Mouse (Mus musculus): ENCODE results near the gene Socs7.
A peak's percentile ranks its signal among the peaks of the same experiment; 100 is the strongest.

Socs7 gene

DNA sequence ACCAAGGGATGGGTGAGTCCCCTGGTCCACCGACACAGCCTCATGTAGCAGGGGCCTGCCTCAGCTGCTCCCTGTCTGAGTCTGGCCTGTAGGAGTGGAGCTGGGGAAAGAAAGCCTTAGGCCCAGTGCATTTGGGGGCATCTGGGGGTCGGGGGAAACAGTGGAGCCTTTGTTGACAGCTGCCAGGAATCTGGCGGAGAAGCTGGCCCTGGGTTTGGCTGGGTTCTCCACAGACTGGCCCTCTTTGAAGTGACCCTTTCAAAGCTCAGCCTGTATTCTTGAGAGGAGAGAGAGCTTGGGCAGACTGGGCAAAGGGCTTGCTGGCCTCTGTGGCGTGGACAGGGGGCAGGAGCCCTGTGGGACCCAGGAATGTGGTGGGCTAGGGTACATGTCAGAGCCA, 60.2 kb downstream of the Socs7 start:
- DNase-seq, result no peak

DNA sequence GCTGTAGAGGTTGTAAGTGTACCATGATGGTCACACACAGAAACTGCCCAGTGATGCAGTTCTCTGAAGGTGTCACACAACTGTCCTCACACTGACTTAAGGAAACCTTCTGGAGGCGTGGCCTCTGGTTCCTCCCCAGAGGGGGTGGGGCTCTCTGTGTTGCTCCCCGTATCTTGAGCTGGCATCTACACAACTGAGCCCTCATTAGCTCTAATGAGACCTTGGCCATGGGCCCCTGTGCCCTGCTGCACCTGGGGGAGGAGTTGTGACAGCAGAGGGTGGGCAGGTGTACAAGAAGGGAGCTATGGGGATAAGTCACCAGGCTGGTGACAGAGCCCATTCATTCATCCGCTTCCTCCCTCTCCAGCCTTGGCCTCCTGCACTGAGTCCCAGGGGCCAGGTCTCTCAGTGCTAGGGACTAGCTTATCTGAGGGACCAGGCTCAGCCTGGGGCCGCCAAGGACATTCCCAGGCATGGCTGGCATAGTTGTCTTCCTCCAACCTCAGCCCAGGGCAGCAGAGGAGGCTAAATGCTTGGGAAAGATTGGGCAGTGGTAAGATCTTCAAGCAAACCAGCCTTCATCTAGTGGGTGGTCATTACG, 61.8 kb downstream of the Socs7 start:
- DNase-seq, result no peak

DNA sequence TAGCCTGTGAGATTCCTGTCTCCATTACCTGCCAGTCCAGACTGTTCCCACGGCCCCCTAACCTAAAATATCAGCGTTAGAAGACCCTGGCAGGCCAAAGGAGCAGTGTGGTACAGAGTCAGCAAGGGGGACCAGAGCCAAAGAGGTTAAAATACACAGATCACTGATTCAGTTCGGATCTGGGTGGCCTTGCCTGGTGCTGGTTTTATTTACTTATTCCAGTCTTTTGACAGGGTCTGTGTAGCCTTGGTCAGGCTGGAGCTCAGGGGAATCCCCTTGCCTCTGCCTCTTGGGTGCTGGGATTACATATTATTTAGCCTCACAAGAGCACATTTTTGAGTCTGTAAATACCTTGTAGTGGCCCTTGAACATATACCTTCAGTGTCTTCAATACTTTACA, 62.5 kb downstream of the Socs7 start:
- DNase-seq, result no peak

DNA sequence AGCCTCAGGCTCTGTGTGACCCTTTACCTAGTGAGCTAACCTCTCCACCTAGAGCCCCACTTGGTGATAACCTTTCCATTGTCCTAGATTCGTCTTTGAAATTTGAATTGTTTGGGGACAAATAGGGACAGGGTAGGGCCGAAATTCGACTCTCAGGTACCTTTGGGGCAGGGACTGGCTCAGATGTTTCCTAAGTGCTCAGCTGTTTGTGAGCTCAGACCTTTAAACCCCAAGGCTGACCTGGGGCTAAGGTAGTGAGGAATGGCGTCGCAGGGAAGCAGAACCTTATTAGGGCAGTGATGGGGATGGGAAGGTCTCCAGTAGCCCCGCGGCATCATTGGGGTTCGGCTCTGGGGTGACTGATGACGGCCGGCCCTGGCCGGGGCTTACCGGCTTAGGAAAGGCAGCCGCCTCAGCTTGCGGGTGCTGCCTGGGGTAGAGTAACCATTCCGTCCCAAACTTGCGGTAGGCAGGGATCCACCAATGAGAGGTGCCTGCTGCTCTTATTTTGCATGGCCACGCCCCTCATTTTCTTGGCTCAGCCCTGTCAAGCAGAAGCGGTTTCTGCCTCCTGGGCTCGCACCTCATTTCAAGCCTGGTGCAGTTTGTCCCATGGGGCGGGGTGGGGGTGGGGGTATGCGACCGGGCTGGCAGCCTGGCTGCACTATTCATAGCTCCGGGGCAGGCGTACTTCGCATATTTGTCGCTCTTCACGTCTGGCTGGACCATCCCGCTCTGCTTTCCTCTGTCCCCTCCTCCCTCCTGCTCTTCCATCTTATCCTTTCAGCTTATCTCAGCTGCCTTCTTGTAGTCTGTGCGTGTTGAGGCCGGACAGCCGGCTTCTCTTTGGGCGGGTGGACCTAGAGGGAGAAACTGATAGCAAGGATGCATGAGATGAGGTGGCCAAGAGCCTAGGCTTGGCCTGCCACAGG, 65.7 kb downstream of the Socs7 start:
- peak; percentile 81 for DNase-seq

DNA sequence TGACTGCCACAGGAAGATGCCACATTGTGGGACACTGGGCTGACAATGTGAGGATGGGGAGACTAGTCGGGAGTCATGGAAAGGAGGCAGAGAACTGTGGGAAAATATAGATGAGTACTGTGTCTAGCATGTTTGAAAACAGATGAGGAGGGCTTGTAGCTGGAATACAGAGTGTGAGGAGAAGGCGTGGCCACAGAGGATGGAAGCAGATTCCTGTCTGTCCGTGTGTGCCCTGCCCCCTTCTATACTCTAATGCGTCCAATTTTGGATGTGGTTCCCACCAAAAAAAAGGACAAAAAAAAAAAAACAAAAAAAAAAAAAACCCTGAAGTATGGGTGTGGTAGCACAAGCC, 66.4 kb downstream of the Socs7 start:
- DNase-seq, result no peak

DNA sequence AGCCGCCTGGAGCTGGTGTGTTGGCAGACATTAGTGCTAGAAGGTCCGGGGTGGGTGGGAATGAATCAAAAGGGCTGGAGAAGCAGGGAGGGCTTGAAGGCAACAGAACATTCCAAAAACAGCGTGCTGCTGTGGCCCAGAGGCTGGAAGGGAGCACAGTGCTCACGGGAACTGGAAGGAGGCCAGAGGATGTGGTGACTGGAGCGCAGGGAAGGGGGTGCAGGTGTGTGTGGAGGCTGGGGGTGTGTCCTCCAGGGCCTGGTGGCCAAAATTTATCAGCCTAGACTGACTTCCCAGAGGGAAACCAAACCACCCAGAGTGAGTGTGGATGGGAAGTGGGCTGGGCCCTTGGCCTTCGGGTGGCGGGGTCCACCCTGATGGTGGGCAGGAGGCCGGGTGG, 67.3 kb downstream of the Socs7 start:
- no peak for DNase-seq

DNA sequence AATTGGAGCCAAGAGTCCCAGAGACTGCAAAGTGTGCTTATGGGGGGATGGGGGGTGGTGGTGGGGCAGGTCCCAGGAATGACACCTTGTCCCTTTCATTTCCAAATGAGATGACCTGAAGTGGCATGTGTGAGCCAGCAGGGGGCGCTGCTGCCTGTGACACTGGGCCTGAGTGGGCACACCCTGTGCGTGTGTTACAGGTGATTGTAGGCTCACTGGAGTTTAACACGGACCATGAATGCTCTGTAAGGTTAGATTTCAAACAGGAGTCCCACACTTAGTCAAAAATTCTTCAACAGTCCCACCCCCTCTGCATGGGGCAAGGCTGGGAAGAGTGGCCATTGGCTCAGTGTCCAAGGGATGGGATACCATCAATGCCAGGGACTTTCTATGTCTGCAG, 69.7 kb downstream of the Socs7 start:
- peak; percentile 72 for DNase-seq

DNA sequence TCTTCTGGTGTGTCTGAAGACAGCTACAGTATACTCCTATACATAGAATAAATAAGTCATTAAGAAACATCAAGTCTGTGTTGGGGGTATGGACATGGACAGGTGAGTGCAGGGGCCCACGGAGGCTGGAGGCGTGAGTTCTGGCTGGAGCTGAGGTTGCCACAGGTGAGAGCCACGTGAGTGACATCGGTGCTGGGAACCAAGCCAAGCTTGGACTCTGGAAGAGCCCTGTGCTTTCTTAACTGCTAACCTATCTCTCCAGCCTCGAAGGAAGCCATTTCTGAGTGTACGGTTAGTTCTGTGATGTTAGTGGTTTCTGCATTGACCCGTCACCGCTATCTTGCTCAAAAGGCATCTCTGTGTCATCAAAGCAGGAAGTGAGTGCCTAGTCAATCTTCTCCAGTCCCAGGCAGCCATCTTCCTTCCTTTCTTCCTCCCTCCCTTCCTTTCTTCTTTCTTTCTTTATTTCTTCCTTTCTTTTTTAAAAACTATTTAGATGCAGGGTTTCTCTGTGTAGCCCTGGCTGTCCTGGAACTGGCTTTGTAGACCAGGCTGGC, 70.7 kb downstream of the Socs7 start:
- no peak for DNase-seq

DNA sequence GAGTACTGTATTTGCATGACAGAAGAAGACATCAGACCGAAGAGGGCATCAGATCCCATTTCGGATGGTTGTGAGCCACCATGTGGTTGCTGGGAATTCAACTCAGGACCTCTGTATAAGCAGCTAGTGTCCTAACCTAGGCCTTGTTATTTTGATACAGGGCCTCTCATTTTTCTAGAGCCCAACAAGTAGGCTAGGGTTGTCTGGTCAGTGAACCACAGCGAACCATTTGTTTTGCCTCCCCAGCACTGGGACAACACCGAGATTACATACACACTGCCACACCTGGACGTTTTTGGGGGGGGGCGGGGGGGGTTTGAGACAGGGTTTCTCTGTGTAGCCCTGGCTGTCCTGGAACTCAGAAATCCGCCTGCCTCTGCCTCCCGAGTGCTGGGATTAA, 71.8 kb downstream of the Socs7 start:
- DNase-seq, result no peak

DNA sequence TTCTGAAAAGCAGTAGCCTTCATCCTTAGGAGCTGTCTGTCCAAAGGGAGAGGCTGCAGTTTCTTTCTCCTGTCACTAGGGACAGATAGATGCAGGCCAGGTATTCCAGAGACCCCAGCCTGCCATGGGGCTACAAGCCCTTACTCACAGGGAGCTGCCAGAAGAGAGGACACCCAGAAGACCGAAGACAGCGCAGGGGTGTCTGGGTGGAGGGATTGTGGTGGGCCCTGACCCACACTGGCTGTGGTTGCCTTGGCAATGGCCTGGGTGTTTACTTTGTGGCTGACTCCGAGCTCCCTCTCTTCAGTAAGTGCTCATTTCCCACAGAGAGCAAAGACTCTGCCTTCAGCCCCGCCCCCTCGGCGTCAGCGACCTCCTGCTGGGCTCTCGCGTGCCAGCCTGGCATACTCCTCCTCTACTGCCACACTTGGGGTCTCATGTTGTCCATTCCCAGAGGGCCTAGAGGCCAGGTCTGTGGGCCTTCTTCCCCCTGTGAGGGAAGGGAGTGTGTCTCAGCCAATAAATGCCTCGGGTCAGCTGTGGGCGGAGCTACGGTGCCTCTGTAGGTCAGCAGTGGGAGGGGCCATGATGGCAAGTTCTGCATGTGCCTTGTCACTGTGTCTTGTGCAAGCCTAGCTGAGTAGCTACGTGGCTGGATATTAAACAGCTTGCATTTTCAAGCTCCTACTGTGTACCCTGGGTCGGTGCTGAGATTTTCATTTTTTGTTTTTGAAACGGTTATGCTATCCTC, 72.5 kb downstream of the Socs7 start:
- DNase-seq, result peak; percentile 84

DNA sequence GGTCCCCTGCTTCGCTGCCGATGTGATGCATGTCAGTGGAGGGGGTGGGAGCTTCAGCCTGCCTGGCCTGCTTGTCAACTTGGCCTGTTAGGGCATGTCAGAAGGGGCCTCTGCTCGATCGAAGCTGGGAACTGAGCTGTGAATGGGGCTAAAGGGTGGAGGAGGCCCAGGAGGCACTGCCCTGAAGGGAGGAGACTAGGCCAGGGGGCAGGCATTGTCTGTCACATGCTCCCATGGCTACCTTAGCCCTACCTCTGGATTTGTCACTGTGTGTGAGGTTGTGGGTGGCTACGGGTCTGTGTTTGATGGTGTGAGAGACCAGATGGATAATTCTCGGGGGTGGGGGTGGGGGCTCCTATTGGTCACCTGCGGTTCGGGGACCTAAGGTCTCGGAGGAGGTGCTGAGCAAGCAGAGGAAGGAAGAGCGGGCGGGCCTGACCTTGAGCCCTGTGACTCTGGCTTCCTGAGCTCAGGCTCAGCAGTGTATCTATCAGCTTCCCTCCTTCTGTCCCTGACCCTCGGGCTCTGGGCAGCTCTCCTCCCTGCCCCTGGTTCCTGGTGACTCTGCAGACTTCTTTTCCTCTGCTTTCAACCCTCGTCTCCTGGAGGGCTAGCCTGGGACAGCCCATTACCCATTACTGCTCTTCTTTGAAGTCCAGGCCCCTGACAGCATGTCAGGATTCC, 73.6 kb downstream of the Socs7 start:
- DNase-seq, result no peak

DNA sequence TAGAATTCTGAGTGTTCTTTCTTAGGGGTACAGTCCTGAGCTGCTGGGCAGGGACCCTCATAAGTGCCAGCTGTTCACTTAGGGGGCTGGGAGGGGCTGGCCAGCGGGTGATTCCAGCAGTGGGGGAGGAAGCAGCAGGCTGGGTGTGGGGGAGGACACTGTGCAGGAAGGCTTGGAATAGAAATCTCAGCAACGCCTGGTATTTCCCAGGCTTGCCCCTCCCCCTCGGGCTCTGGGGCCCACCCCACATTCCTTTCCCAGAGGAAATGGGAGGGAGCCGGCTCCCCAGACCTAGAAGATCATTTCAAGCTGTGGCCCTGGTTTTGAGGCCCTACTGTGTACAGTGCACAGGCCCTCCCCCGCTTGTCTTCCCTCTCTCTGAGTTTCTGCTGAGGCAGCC, 75.4 kb downstream of the Socs7 start:
- DNase-seq, result no peak

DNA sequence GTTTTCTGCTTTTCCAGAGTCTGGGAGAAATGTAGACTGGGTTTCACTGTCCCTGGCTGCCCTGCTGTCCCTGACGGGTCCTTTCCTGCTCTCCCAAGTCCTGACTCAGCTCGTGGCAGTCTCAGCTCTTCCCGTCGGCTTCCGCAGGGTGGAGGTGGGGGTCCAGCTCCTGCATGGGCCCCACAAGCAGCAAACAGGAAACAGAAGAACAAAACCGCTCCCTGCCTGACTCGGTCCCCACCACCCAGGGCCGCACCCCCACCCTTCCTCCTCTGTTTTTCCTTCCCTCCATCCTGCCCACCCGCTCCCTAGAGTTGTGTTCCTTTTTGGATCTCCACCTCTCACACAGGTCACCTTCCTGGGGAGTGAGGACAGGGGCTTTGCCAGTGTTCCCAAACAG, 76.5 kb downstream of the Socs7 start:
- DNase-seq, result peak; percentile 28

DNA sequence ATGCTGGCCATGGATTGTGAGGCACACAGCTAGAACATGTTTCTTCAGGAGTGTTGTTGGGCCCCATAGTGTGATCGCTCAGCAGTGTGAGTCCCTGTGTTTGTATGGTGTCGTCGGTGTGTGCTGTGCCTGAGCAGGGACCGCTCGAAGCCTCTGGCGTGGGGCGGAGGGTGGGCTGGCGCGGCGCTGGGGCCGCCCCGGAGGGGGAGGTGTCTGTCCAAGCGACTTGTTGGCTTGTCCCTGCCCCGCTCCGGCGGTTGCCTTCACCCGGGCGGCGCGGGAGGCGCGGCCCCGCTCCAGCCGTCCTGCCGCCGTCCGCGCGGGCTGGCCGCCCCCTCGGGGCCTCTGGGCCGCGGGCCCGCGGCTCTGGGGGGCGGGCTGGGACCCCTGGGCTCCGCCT, 77.6 kb downstream of the Socs7 start:
- no peak for DNase-seq

DNA sequence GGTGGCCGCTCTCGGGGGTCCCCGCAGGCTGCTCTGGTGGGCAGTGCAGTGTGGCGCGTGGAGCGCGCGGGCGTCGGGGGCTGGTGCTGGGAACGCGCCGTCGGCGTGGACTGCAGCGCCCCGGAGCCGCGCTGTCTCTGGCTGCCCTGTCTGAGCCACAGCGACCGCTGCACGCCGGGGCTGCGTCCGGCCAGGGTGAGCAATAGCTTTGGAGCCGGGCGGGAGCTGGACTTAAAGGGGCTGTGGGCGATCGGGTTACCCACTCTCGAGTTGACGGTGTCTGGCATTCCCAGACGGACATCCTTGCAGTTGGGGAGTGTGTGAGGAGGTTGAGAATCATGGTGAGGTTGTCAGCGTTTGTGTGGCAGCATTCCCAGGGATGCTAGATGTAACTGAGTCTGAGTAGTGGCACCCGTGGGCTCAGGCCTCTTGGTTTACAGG, 78.1 kb downstream of the Socs7 start:
- DNase-seq, result no peak

DNA sequence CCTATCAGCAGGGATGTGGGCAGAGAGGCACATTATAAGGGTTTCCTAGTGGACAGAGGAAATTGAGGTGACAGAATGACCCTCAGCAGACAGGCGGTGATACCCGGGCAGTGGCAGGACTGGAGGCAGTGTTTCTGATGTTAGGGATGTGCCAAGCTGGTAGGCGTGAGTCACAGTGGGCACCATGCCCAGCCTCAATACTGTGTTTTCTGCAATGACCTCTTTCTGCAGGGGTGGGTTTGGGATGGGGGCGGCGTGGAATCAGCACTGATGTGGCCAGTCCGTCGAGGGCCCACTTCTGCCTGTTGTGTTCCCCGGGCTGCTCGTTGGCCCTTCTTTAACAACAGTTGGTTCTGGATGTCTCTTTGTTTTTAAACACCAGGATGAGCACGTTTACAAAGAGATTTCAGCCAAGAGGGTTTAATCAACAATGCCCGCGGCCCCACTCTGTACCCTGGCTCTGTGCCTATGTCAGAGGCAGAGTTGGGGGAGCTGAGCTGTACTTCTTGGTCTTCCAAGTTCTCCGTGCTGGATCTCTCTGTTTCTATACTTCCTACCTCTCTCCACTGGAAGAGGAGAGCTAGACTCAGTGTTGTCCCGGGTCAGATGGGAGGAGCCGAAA, 78.8 kb downstream of the Socs7 start:
- DNase-seq, result no peak

DNA sequence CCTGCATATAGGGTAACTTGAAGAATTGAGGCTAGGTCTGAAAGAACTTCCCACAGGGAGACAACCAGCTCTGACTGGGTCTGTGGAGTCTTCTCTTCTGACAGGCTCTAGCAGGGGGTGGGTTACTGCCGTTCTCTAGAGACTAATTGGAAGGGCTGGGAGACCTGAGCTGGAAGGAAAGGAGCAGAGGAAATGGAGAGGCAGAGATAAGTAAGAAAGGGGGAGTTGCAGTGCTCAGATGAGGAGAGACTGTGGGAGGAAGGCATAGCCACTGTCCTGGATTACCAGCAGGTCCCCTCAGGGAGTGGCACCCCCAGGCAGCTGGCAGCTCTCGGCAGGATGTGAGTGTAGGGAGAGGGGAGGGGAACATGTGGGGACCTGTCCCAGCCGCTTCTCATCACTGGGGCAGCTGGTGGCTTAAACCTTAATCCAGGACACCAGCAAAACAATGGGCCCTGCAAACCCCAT, 79.3 kb downstream of the Socs7 start:
- peak; percentile 35 for DNase-seq

DNA sequence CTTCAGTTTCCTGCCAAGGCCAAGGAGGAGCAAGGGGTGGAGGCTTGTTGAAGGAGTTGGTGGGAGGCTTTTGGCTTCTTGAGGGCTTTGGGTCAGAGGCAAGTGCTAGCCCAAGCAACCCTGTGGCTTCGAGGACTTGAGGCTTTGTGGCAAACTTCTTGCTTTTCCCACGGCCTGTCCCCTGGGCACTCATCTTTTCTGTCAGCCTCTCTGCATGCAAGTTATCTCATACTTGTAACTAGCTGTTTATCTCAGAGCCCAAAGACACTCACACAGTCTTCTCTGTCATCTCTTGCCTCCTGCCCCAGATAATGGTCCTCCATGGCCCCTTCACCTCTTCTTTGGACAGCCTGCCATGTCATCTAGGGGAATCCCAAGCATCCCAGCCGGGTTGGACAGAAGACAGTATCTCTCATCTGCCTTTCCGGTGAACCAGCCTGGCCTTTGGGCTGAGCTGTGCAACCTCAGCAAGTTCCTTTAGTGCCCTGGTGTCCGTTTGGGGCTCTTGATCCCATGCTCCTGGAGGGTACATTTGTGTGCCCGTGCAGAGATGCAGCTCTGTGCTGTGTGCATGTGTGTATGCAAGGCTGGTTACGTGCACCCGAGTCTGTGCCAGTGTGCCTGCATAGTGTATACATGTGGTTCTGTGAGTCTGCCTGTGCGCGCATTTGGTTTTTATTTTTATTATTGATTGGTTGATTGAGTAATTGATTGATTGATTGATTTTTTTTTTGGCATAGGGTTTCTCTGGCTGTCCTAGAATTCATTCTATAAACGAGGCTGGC, 80.7 kb downstream of the Socs7 start:
- DNase-seq, result no peak

DNA sequence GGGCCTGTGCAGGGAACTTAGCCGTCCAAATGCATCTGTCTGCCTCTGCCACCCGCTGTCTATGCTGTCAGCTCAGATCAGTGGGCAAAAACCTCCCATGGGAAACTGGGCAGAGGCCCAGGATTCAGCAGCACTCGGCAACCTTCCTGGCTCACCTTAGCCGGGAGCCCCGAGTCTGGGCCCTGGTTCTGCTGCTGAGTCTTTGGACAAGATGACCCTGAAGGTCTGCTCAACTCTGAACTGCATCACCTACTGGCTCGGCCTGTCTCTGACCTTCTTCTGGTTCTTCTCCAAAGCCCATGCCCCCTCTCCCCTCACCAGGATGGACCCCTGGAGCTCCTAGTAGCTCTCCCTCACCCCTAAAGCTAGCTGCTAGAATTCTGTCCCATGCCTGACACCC, 83.2 kb downstream of the Socs7 start:
- no peak for DNase-seq

DNA sequence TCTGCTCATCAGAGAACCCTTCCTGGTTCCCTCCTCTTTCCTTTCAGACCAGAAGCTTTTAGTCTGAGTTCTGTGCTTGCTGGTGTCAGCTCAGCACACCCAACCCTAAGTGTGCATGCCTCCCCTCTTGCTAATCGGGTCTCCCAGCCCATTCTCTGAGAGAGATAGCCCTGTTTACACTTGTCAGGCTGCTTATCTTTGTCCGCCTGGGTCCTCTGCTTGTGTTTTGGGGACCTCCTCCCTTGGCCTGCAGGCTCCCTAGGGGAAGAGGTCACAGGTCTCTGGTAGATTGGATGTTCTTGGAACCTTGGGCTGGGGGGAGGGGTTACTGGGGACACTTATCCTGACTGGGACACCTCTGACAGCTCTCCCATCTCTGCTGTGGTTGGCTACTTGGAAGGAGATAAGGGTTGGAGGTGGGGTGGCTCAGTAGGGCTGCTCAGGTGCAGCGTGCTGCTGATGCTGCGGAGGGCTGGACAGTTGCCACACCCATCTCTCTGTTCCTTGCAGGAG, 83.7 kb downstream of the Socs7 start:
- no peak for DNase-seq

DNA sequence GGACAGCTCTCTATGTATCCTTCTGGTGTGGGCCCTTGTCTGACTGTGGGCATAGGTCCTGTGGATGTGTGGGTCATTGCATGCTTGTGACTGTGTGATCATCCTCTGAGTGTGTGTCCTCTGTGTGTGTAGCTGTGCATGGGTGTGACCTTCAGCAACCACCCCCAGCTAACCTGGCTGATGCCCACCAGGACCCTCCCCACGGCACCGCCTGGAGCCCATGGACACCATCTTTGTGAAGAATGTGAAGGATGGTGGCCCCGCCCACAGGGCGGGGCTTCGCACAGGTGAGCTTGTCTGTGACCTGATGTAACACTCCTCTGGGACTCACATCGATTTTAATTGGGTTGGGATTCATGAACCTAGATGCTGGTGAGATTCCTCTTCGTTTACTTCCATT, 85.6 kb downstream of the Socs7 start:
- no peak for DNase-seq

All from thymus, postnatal 14 days (tissue).